Mouse (Mus musculus): ENCODE results near the gene Cd164l2.

Gene Cd164l2

DNA sequence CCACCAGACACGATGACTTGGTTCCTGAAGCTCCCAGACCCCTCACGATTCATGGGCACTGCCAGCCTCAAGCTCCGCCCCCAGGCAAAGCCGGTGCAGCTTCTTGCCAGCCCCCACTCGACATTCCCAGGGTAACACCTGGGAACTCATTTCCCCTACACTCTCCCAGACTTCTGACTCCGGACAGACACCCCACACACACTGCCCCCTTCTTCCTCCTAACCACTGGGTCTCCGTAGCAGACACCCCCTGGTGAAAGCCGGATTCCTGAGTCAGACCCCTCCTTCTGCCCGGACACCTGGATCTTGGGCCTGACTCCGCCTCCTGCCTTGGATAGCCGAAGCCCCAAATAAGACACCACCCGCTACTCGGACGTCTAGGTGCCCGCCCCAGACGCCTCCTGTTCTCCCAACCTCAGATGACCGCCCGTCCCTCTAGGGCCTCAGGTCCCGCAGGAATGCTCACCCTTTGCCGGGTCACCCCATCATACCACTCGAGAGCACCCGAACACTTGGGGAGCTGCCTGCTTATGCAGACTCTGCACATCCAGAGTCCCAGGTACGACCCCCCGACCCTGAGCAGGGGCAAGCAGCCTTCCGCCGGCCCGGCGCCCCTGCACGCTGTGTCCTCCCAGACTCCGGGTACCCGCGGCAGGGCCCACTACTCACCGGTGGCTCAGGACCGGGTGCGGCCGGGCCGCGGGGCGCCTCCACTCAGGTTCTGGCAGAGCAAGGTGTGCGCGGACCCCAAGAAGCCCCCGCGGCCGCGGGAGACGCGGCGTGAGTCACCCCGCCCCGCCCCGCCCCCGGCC is at the start of gene Cd164l2, which contains the start of gene Gpr3:
Cd164l2 (plus strand) TSS at position 381 of the 811 bp plus-strand sequence.
Gpr3 (minus strand) TSS at position 786 of the 811 bp plus-strand sequence.
- DNase-seq (ENCODE audit: low spot score): no peak

DNA sequence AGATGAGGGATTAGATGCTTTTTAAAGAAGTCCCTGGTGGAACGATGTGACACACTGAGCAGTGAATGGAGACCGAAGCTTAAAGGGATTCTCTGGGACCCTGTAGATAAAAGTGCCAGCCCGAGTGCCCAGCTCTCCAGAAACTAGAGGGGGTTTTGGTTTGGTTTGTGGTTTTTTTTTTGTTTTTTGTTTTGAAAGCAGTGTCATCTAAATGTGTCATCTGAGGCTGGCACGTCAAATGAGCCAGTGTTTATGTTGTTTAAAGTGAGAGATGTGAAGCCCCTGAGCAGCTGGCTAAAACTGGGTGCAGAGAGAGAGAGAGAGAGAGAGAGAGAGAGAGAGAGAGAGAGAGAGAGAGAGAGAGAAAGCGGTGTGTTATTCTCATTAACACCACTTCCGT is 49.7 kb upstream of the Cd164l2 start:
- no peak for DNase-seq (ENCODE audit: low spot score)

DNA sequence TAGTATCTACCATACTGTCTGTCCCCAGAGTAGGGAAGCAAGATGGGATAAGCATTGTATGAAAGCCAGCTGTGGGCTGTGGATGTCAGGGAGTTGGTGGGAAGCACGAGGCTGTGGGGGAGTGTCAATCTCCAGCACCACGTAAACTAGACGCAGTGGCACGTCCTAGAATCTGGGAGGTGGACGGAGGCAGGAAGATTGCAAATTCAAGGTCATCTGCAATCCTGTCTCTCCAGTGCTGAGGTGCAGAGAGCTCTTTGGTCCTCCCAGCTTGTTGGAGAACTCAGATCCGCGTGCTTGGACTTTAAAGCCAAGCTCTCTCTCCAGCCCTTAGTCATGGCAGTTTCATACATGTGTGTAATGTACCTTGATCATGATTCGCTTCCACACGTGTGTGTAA is 45.2 kb upstream of the Cd164l2 start:
- DNase-seq (ENCODE audit: low spot score): no peak

DNA sequence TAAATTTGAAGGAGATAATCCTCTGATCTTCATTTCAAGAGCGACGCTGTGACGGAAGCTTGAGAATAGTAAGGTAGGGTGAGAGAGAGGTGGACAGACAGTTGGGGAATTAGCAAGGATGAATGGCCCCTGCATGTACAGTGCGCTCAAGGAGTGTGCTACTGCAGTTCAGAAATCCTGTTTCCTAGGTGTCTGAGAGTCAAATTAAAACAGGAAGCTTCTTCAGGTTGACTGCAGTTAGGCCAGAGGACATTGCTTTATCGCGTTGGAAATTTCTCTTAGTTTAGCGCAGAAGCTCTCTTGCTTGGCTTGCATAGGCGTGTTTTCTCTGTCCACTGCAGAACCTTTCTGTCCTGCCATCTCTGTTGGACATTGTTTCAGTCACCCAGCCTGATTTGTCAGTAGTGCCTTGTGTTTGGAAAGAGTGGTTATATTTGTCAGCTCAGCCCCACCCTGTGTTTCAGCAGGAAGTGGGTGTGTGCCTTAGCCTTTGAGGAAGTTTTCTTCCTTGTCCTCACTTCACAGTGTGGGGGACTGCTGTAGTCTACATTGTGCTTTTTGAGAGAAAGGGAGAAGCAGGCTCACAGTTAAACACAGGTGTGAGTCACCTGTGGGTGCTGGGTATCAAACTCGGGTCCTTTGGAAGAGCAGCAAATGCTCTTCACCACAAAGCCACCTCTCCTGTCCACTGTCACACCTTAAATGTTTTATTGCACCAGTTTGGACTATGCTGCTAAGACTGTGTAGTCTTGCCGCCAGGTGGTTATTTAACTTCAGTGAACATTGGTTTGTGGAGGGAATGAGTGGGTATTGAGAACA is 42.5 kb upstream of the Cd164l2 start:
- no peak for DNase-seq (ENCODE audit: low spot score)

DNA sequence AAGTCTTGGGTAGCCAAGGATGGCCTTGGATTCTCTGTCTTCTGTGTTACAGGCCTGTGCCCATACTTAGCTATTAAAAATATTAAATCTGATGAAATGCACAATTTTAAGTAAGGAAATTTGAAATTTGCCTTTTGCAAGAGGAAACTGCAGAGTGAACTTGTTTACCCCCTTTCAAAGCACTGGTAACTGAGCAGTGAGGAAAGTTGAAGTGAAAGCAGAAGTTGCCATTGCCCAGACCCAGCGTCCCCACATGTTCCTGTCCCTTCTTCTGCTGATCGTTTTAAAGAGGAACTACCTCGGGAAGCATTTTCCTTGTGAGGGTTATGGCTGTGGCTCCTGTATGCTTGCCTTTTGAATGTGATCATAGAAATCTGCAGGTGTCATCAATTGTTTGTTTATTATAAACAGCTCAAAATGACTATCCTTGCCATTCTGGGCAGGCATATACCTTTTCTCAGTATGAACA is 41.8 kb upstream of the Cd164l2 start:
- no peak for DNase-seq (ENCODE audit: low spot score)

DNA sequence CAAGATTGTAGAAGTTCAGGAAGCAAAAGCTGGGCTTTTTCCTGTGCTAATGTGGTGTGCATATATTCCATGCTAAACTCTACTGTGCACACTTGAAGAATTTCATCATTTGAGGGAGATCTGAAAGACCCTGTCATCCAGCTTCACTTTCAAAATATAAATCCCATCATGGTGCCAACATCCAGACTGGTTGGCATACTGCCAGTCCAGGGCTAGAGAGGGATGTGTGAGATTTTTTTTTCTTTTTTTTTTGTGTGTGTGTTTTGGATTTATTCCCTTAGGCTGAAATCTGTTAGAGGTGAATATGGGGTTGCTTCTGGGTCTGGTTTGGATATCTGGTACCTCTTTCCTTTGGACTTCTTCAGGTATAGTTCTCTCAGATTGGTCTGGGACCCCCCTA is 41.3 kb upstream of the Cd164l2 start:
- DNase-seq (ENCODE audit: low spot score): no peak

DNA sequence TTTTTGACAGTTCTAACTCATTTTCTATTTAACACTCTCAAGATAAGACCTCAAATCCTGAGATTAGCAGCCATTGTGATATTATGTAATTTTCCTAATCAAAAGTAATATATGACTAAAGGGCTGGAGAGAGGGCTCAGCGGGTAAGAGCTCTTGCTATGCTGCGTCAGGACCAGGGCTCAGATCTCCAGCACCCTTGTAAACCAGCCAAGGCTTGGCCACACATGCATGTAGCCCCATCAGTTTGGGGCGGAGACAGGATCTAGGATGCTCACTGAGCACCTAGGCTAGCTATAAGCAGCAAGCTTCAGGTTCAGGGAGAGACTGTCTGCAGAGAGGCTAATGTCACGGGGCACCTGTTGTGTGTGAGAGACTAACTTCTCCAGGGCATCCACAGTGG is 39.5 kb upstream of the Cd164l2 start:
- DNase-seq (ENCODE audit: low spot score): no peak

DNA sequence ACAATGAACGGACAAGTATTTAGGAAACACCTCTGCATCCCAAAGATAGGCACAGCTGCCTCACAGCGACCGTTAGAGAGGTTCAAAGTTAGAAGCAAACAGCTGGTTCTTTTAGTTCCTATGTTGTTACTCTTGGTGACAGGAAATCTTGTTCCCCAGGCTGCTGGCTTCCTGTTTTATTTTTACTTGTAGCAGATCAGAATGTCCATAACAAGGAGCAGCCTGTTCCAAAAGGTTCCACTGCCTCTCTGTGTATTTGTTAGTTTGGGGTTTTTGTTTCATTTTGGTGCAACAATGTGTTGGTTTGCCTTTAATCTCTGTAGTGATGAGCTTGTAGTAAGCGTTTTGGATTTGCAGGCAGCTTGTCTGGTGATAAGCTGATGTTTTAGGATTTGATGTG is 37.6 kb upstream of the Cd164l2 start:
- DNase-seq (ENCODE audit: low spot score): no peak

DNA sequence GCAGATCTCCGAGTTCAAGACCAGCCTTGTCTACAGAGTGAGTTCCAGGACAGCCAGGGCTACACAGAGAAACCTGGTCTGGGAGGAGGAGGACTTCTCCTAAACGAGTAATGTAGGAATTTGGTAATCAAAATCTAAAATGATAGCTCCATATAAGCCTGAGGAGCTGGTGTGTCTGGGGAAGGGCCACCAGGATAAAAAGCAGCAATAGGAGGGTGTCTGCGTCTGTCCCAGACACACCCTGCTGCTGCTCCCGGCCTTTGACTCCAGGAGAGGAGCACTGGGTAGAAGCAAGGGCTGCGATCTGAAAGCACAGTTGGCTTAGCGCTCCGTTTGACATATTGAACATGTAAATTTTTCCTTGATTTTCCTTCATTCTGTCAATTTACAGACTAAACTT is 36.7 kb upstream of the Cd164l2 start:
- no peak for DNase-seq (ENCODE audit: low spot score)

DNA sequence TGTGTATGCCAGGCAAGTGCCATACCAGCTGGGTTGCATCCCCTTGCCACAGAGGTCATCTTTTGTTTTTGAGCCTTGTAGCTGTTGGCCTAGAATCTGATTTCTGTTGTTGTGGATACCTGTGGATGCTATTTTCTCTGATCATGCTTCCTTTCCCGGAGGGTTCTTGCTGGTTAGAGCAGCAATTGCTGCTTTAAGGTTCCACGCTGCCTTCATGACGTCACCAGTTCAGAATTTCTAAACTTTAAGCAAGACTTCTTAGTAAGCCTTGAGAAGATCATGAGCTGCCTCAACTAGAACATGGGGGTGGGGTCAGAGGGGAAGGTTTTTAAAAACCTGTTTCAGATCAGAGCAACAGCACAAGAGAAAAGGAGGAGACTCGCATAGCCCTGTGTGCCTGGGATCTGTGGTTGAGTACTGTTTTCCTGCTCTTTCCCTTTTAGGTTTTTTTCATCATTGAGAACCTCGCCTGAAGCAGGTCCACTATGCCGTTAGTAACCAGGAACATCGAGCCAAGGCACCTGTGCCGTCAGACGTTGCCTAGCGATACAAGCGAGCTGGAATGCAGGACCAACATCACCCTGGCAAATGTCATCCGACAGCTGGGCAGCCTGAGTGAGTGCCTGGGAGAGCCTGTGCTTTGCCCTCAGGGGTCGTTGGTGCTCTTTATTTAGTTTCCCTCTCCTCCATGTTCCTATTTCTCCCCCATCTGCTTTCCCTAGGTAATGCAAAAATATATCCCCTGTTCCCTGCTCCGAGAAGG is 35.8 kb upstream of the Cd164l2 start:
- DNase-seq (ENCODE audit: low spot score): no peak

DNA sequence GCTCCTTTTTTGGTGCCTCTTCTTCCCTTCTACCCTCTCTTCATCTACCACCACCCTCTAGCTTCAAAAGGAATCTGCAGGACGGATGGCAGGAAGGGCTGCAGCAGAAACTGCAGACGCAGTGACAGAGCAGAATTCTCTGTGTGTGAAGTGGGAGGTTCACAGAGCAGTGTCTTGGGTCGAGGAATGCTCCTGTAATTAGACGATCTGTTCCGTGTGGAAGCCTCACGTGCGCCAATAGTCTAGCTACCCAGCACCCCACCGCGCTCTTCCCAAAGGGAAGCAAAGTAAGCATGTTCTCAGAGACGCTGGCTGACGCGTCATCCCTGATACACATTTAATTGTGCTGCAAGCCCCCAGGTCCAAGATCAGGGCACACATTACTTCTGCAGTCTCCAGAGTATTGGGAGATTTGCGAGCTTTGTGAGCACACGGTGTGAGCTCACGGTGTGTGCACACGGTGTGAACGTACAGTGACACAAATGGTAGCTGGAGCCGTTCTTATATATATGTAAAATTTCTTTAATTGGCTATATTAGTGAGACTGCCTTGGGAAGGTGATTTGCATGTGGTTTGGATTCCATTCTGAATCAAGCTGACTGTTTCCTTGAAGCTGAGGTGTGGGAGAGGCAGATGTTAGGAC is 35.0 kb upstream of the Cd164l2 start:
- no peak for DNase-seq (ENCODE audit: low spot score)

DNA sequence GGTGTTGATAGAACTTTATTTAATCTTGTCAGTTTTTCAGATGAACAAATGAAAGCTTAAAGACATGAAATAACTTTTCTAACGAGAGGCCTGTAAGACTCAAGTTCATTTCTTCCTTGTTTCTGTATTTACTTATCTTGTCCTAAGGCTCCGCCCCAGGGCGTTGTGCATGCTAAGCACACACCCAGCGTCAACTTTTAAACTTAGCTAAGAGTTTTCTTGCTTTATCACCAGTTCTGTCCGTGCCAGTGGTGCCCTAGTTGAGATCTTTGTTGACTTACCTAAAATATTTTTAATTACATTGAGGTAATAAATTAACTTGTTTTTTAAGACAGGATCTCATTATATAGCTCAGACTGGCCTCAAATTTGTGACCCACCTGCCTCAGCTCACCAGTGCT is 33.6 kb upstream of the Cd164l2 start:
- DNase-seq (ENCODE audit: low spot score): no peak

DNA sequence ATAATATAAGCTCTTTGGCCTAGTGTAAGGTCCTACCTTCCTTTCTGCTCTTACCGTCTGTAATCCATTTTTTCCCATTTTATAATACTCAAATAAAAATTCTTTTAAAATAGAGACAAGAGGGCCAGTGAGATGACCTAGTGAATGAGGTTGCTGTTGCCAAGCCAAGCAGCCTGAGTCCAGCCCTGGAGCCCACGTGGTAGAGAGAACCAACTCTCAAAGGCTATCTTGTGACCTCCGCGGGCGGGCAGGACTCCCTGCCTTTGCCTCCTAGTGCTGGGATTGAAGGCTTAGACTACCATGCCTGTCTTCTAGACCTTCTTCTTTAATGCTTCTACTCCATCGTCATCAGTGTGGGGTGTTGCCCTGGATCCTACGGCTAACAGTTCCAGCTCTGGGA is 32.7 kb upstream of the Cd164l2 start:
- DNase-seq (ENCODE audit: low spot score): no peak

DNA sequence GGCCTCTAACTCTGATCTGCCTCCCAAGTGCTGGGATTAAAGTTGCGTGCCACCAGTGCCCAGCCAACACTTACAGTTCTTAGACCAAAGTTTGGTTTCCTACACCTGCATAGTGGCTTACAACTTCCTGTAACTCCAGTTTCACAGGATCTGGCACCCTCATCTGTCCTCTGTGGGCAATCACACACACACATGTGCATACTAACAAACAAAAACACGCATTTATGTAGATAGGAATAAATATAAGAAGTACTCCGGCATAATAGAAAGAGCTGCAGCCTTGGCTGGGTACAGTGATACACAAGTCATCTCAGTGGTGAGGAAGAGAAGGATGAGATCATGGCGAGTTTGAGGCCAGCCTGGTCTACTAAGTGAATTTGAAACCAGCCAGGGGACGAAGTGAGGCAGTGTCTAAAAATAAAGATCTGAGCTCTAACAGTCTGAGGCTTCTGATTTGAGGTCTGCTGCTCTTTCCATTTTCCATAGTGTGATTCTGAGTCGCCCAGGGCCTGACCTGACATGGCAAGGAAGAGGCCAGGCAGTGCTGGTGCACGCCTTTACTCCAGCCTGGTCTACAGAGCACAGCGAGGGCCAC is 29.4 kb upstream of the Cd164l2 start:
- DNase-seq (ENCODE audit: low spot score): no peak

DNA sequence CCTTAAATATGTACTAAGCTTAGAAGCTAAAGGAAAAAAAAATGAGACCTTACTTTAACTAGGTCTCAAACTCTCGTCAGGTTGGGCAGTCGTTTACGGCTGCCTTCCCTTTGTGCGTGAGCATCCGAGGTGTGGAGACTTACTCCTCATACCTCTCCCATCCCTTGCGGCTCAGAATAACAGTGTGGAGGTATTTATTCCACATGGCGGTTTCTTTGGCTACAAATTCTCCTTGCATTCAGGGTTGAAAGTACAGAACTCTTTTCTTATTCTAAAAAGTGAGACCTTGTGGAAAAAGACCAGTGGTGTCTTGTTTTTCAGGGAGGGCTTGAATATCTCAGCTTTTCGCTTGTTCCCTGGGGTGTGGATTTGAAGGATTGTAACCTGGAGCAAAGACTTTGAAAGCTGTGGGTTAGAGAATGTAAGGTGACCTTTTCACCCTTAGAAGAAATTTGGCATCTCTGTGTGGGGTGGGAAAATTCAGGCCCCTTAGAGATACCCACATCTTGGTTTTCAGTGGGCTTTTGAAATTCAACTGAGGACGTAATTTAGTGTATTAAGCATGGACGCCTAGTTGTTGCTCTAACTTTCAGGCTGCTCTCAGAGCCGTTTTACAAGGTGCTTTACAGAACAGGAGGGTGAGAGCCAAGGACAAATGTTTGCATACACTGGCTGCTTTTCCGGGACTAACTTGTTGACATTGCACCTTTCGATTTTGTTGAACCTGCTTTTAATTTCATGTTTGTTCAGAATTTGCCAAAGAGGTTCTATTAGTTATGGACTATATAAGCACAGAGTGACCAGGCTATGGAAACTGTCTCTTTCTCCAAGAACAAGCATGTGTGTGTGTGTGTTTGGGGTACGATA is 27.7 kb upstream of the Cd164l2 start:
- DNase-seq (ENCODE audit: low spot score): no peak

DNA sequence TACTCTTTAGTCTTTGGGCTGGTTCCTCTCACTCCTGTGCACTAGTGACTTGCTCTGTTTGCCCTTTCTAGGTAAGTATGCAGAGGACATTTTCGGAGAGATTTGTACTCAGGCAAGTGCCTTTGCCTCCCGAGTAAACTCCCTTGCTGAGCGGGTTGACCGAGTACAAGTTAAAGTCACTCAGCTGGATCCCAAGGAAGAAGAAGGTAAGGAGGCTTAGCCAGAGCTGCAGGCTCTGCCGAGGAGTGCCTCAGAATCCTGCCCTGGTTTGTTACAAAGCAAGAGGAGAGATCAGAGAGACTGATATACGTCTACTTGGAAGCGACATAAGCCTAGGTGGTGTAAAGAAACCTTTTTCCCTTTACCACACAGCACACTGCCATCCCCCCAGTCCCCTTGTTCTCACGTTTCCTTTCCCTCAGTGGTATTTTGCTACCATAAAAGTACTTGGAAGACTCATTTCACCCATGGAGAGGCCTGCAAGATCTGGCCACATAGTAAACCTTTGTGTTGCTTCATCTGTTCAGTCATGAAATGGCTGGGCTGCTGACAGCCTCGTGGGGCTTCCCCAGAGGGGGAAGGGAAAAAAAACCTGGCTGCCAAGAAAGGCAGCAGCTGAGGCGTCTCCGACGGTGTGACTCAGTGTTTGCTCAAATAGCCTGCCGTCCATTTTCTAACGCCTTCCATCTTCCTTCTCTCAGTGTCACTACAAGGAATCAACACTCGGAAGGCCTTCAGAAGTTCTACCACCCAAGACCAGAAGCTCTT is 26.8 kb upstream of the Cd164l2 start:
- DNase-seq (ENCODE audit: low spot score): peak; percentile 39

DNA sequence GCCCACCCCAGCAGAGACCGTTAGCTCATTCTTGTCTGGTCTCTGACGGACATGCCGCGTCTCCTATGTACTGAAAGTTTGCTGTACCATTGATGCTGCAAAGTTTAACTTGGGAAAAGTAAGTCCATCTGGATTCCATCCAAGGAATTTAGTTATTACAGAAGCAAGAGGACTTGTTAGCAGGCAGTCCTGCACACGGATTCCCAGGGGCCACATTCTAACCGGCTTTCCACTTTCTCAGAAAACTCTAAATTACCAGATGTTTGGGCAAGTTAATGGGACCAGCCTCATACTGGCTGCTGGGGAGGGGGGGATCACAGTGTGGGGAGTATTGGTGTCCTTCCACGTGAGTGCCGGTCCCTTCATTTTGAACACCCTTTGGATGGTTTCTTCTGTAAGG is 26.0 kb upstream of the Cd164l2 start:
- no peak for DNase-seq (ENCODE audit: low spot score)

DNA sequence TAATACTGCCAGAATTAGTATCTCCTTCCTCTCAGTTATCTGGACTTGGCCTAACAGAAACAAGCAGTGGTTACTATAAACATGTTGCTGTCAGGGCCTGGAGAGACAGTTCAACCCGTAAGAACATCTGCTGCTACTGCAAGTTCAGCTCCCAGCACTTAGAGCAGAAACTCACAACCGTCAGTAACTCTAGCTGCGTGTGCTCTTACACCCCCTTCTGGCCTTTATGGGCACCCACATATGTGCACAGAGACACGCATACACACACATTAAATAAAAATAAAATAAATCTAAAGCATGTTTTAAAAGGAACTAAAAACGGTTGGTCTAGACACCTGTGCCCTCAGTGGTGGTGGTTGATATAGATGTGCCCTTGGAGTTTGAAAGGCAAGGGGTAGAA is 25.1 kb upstream of the Cd164l2 start:
- DNase-seq (ENCODE audit: low spot score): no peak

DNA sequence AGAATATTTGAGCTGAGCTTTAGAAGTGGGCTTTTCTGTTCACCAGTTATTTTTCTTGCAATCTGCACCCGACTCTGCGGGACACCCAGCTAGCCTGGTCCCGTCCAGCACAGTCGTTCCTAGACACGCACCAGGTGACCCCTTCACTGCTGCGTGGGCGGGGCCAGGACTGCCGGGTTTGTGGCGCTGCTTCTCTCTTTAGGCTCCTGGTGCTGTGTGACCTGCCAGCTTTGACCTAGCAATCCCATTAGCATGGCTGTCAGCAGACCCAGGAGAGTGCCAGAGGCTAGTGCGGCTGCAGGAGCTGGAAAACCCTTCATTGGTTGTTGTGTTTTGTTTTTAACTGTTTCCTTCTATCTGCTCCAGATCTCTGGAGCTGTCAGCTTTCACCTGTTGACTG is 22.5 kb upstream of the Cd164l2 start:
- no peak for DNase-seq (ENCODE audit: low spot score)

DNA sequence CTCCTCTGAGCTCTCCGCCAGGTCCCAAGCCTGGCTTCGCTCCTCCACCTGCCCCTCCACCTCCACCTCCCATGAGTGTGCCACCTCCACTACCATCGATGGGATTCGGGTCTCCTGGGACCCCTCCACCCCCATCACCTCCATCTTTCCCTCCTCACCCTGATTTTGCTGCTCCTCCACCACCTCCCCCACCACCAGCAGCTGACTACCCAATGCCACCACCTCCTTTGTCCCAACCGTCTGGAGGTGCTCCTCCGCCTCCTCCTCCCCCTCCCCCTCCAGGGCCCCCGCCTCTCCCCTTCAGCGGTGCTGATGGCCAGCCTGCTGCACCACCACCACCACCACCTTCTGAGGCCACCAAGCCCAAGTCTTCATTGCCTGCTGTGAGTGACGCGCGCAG is 17.4 kb upstream of the Cd164l2 start:
- DNase-seq (ENCODE audit: low spot score): no peak

Measured in ovary, postnatal 36 days (tissue).